Mouse (Mus musculus) testis, adult 2 months (tissue): ENCODE results near the gene Snrnp35. TPM values are rescaled to one million over a fixed set of nuclear protein-coding genes. Genes with fewer than 3 reads are reported as not detected.

Source experiments
- H3K27ac ChIP-seq: fragments of 200-500 bp; 2 replicates; pipeline ENCODE4 v1.5.1; 2012; ENCODE audit warnings: low read depth, low read length; ENCODE audit not compliant: control insufficient read depth, insufficient read depth
- H3K27me3 ChIP-seq: fragments of 200-500 bp; 2 replicates; pipeline ENCODE4 v1.6.1; 2012; ENCODE audit warnings: mild to moderate bottlenecking, low read length, moderate library complexity; ENCODE audit not compliant: control insufficient read depth, insufficient read depth
- H3K36me3 ChIP-seq: fragments of 200-500 bp; 2 replicates; pipeline ENCODE4 v1.6.1; 2012; ENCODE audit warnings: mild to moderate bottlenecking, low read length; ENCODE audit not compliant: control insufficient read depth, insufficient read depth
- H3K4me1 ChIP-seq: fragments of 200-500 bp; 2 replicates; pipeline ENCODE4 v1.6.1; 2012; ENCODE audit warnings: low read length; ENCODE audit not compliant: control insufficient read depth, insufficient read depth
- H3K4me3 ChIP-seq: fragments of 200-500 bp; 2 replicates; pipeline ENCODE4 v1.5.1; 2012; ENCODE audit warnings: low read depth, mild to moderate bottlenecking, low read length, moderate library complexity, mixed read lengths; ENCODE audit not compliant: control insufficient read depth
- CTCF ChIP-seq: fragments of 200-500 bp; IDR thresholded peaks from 2 replicates; pipeline ENCODE4 v1.5.1; 2012; ENCODE audit warnings: low read depth, mild to moderate bottlenecking, inconsistent platforms, low read length, moderate library complexity; ENCODE audit not compliant: control insufficient read depth, insufficient read depth, insufficient replicate concordance
- POLR2A ChIP-seq: fragments of 200-500 bp; IDR thresholded peaks from 2 replicates; pipeline ENCODE4 v1.6.1; 2012; ENCODE audit warnings: low read depth, mild to moderate bottlenecking, inconsistent platforms, low read length, moderate library complexity; ENCODE audit not compliant: control insufficient read depth
- polyA plus RNA-seq: library from polyadenylated mRNA; depleted of rRNA; stranded (reverse); fragments of >200 nt; gene quantifications from 2 replicates; pipeline ENCODE4 v1.2.3, GENCODE M21; 2012

Gene Snrnp35
- polyA plus RNA-seq, 1 experiment = 26.5 TPM

DNA sequence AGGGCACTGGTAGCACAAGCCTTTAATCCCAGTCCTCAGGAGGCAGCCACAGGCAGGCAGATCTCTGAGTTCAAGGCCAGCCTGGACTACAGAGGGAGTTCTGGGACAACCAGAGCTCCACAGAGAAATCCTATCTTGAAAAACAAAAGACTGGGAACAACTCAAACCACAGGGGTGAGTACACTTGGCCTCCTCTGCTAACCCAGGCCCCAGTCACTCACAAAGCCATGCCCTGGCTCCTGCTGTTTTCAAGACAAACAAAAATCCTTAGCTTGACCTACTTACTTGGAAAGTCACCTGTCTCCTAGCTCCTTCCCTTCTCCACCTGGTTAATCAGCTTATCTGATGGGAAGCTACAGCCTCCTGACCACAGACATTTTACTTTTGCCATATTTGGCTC lies 18.0 kb upstream of the Snrnp35 start:
- H3K4me3 ChIP-seq = no peak overlapping the region
- no peak overlapping the region for H3K27ac ChIP-seq
- TF ChIP-seq CTCF = no peak
- no peak for TF ChIP-seq POLR2A
- no peaks in the 10 kb centered on the region; the same call in none of the 2 replicates for H3K36me3 ChIP-seq
- no peaks in the 10 kb centered on the region for H3K27me3 ChIP-seq
- H3K4me1 ChIP-seq = no peaks in the 10 kb centered on the region

DNA sequence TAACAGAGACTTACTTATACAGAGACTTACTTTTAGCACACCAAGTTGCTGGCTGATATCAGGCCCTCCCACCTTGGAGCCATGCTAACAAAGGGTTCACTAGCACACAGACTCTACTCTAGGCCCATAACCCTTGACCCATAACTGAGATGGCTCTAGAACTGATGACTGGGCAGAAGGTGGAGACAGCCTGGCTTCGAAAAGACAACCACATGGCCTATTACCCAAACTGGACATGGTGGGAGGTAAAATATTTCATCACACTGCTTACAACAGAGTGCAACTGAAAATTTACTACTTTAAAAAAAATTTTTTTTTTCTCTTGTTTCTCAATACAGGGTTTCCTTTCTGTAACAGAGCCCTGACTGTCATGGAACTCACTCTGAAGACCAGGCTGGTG lies 15.2 kb upstream of the Snrnp35 start:
- Histone ChIP-seq H3K27ac (no peak overlapping the region), H3K4me1 (no peaks in the 10 kb centered on the region), H3K4me3 (peak overlapping the region; percentile 42), H3K36me3 (no peaks in the 10 kb centered on the region; the same call in none of the 2 replicates), H3K27me3 (no peaks in the 10 kb centered on the region)
- TF ChIP-seq POLR2A (no peak), CTCF (no peak)

- Histone ChIP-seq H3K36me3 (no peaks in the 10 kb centered on the region; the same call in none of the 2 replicates), H3K4me3 (peak overlapping the region; percentile 58), H3K27ac (peak overlapping the region; percentile 39; the same call in 1 of the 2 replicates), H3K27me3 (no peaks in the 10 kb centered on the region), H3K4me1 (no peaks in the 10 kb centered on the region)
- TF ChIP-seq POLR2A = no peak
- TF ChIP-seq CTCF = no peak
Observed at GRCm38 (mm10) chr5:124468365-124468764, 14.6 kb upstream of the Snrnp35 start.

DNA sequence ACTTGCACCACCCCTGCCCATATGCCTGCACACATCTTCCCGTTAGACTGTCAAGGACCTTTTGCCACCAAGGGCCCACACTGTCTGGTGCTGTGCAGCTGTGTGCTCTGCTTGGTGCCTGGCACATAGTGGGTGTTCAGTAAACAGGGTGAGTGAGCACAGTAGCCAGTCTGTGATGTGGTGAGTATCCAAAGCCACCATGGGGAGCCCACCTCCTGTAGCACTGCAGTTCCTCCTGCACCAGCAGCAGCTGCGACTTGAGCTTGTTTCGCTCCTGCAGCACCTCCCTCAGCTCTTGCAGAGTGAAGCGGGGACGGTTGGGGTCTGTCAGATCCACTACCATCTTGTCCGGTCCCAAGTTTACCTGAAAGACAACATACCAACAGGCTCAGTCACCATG lies 13.4 kb upstream of the Snrnp35 start:
- TF ChIP-seq CTCF = no peak
- TF ChIP-seq POLR2A = no peak
- Histone ChIP-seq H3K4me1 (no peaks in the 10 kb centered on the region), H3K4me3 (peak overlapping the region; percentile 7; the same call in 1 of the 2 replicates), H3K27ac (no peak overlapping the region), H3K27me3 (no peaks in the 10 kb centered on the region), H3K36me3 (no peaks in the 10 kb centered on the region; the same call in 1 of the 2 replicates)

- Histone ChIP-seq H3K36me3 (no peaks in the 10 kb centered on the region; the same call in 1 of the 2 replicates), H3K4me1 (peaks cover under 1% of the 10 kb centered on the region), H3K27me3 (no peaks in the 10 kb centered on the region), H3K4me3 (no peak overlapping the region), H3K27ac (no peak overlapping the region)
- TF ChIP-seq POLR2A = no peak
- no peak for TF ChIP-seq CTCF
Observed at GRCm38 (mm10) chr5:124470591-124471171, 12.3 kb upstream of the Snrnp35 start.

GRCm38 (mm10) chr5:124478873-124479204 lies 4.1 kb upstream of the Snrnp35 start:
- Histone ChIP-seq H3K27me3 (no peaks in the 10 kb centered on the region), H3K36me3 (no peaks in the 10 kb centered on the region), H3K4me1 (peaks cover 14% of the 10 kb centered on the region), H3K4me3 (peak overlapping the region; percentile 62), H3K27ac (peak overlapping the region; percentile 45)
- TF ChIP-seq CTCF = no peak
- no peak for TF ChIP-seq POLR2A

DNA sequence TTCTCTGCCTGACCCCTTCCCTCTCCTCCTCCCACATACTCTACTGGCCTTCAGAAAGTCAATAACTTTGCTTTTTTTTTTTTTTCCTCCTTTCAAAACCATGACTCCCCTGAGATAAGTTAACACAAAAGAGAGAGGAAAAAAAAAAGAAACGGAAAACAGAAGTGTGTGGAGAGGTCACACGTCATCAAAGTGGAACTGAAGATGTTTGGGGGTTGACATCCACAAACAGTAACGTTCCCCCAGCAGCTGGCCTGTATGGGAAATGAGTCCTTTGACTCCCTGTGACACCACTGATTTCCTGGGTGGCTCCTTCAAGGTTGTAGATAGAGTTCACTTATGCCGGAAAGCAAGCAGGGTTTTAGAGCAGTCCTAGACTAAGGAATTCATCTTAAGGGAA lies 2.8 kb upstream of the Snrnp35 start:
- H3K27me3 ChIP-seq = no peaks in the 10 kb centered on the region
- no peaks in the 10 kb centered on the region for H3K36me3 ChIP-seq
- H3K27ac ChIP-seq = peak overlapping the region; percentile 59; the same call in 1 of the 2 replicates
- no peak for TF ChIP-seq CTCF
- no peak for TF ChIP-seq POLR2A
- H3K4me1 ChIP-seq = peaks cover 14% of the 10 kb centered on the region
- peak overlapping the region; percentile 23 for H3K4me3 ChIP-seq
